Mouse (Mus musculus): Measurements from ENCODE around the gene Sec14l3.
"Not testable (repeated sequence)": the region's sequence is repeated elsewhere in the genome, so short reads cannot be mapped to it uniquely, and the experiment has no call there.

DNA sequence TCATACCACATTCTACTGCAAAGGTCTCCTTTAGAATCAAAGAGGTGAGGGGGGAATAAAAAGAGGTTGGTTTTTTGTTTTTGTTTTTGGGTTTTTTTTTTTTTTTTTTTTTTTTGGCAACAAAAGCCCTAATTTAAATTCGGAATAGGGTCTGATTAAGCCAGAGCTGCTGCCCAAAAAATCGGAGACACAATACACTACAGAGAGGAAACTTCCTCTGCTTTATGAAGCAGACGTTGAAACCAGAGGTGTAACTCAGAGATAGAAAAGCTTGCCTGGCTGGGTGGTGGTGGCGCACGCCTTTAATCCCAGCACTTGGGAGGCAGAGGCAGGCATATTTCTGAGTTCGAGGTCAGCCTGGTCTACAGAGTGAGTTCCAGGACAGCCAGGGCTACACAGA is 49.9 kb downstream of the Sec14l3 start:
- not testable (repeated sequence) for TF ChIP-seq TCF12 (IDR thresholded peaks at IDR 0.05; ENCODE audit: low read depth, low read length); USF1 (IDR thresholded peaks at IDR 0.05; ENCODE audit: low read depth, low read length); CHD1 (IDR thresholded peaks at IDR 0.05; ENCODE audit: low read depth, low read length); GATA1 (IDR thresholded peaks at IDR 0.05; ENCODE audit: low read depth, low read length); CTCF (IDR thresholded peaks at IDR 0.05 in 2 of 3, conservative IDR thresholded peaks at IDR 0.05 in 1 of 3; ENCODE audit: control insufficient read depth in 1 of 3, insufficient read depth in 1 of 3, low read depth in 2 of 3, low read length in 3 of 3, poor library complexity in 1 of 3, severe bottlenecking in 1 of 3); ZKSCAN1 (IDR thresholded peaks at IDR 0.05; ENCODE audit: low read depth, low read length); EP300 (IDR thresholded peaks at IDR 0.05; ENCODE audit: low read depth in 1 of 2, low read length in 2 of 2); ZMIZ1 (IDR thresholded peaks at IDR 0.05; ENCODE audit: low read depth, low read length); POLR2A (IDR thresholded peaks at IDR 0.05; ENCODE audit: control insufficient read depth in 1 of 2, insufficient read depth in 1 of 2, low read depth in 1 of 2, low read length in 2 of 2, poor library complexity in 1 of 2); JUND (IDR thresholded peaks at IDR 0.05; ENCODE audit: low read depth, low read length)
